ENCODE assay signal across 8 mouse cellular contexts in the genomic region with DNA sequence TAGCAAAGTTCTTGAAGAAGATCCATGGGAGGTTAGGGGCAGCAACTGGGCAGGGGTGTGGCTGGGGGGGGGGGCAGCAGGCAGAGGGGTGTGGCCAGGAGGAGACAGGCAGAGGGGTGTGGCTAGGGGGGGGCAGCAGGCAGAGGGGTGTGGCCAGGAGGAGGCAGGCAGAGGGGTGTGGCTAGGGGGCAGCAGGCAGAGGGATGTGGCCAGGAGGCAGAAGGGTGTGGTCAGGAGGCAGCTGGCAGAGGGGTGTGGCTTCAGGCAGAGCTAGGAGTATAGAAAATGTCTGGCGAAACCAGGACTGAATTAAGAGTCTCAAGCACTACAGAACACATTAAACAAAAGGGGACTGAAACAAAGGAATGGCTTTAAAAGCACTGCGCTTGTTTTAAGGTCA. TPM values are rescaled to one million over a fixed set of nuclear protein-coding genes. Genes with fewer than 3 reads are reported as not detected.
DNase-seq lines count a peak whose midpoint lies in the region; ATAC-seq and TF ChIP-seq lines count a peak whose summit lies in the region.

No protein-coding gene starts in this region.

- H3K9me3 ChIP-seq in forebrain, embryonic 11.5 days (ENCODE audit: control insufficient read depth, low read length) = no peaks in the 10 kb centered on the region
- no peaks in the 10 kb centered on the region for H3K9me3 ChIP-seq in forebrain, postnatal 0 days (ENCODE audit: low read length)
- no peaks in the 10 kb centered on the region for H3K9me3 ChIP-seq in liver, embryonic 12.5 days (replicated peaks)

- no peak for TF ChIP-seq CTCF in forebrain, postnatal 0 days (IDR thresholded peaks at IDR 0.05; ENCODE audit: low read depth)

- no peak overlapping the region for H3K27ac ChIP-seq in forebrain, embryonic 11.5 days (ENCODE audit: low read depth, low read length)
- H3K27ac ChIP-seq in forebrain, postnatal 0 days (ENCODE audit: low read depth, low read length) = no peak overlapping the region
- no peak overlapping the region for H3K27ac ChIP-seq in liver, embryonic 12.5 days

- H3K4me1 ChIP-seq in forebrain, embryonic 11.5 days (replicated peaks; ENCODE audit: control insufficient read depth, insufficient read depth, low read length) = no peaks in the 10 kb centered on the region
- H3K4me1 ChIP-seq in forebrain, postnatal 0 days (ENCODE audit: insufficient read depth) = no peaks in the 10 kb centered on the region
- peaks cover 18% of the 10 kb centered on the region for H3K4me1 ChIP-seq in liver, embryonic 12.5 days

- 13% methylated on average over 2 of the region's 2 CpGs for WGBS in forebrain, embryonic 11.5 days
- 14% methylated on average over 2 of the region's 2 CpGs for WGBS in forebrain, postnatal 0 days
- 14% methylated on average over 2 of the region's 2 CpGs for WGBS in liver, embryonic 12.5 days (ENCODE audit: insufficient replicate concordance)

- DNase-seq in forebrain, embryonic 11.5 days (ENCODE audit: low spot score) = peak; percentile 72
- DNase-seq in forebrain, postnatal 0 days = no peak
- peak; percentile 66 for DNase-seq in 3134 (ENCODE audit: extremely low read depth, insufficient read length, low spot score)
- DNase-seq in embryo, embryonic 10.5 days (ENCODE audit: low spot score) = peak; percentile 47
- no peak for DNase-seq in right cerebral cortex, postnatal 4 days
- DNase-seq in right cerebral cortex, postnatal 36 days (ENCODE audit: low spot score in 2 of 2) = no peak
- DNase-seq in left cerebral cortex, adult 11 months (ENCODE audit: low spot score) = no peak

- H3K36me3 ChIP-seq in forebrain, embryonic 11.5 days (ENCODE audit: control insufficient read depth, insufficient read depth, low read length) = no peaks in the 10 kb centered on the region
- no peaks in the 10 kb centered on the region for H3K36me3 ChIP-seq in forebrain, postnatal 0 days (ENCODE audit: insufficient read depth)
- no peaks in the 10 kb centered on the region for H3K36me3 ChIP-seq in liver, embryonic 12.5 days

- ATAC-seq in forebrain, embryonic 11.5 days (replicated peaks; ENCODE audit: low FRiP score) = peak; percentile 71
- ATAC-seq in forebrain, postnatal 0 days = no peak
- peak; percentile 88 for ATAC-seq in liver, embryonic 12.5 days

- H3K27me3 ChIP-seq in forebrain, embryonic 11.5 days (ENCODE audit: control insufficient read depth, insufficient read depth, low read length) = no peaks in the 10 kb centered on the region
- H3K27me3 ChIP-seq in forebrain, postnatal 0 days (ENCODE audit: insufficient read depth, low read length) = no peaks in the 10 kb centered on the region
- peaks cover 29% of the 10 kb centered on the region for H3K27me3 ChIP-seq in liver, embryonic 12.5 days (replicated peaks)

- H3K4me2 ChIP-seq in forebrain, embryonic 11.5 days (ENCODE audit: low read depth, low read length, severe bottlenecking) = no peak overlapping the region
- no peak overlapping the region for H3K4me2 ChIP-seq in forebrain, postnatal 0 days (ENCODE audit: low read depth)
- peak overlapping the region; percentile 30 for H3K4me2 ChIP-seq in liver, embryonic 12.5 days

- no peak overlapping the region for H3K9ac ChIP-seq in forebrain, embryonic 11.5 days (ENCODE audit: low read length)
- no peak overlapping the region for H3K9ac ChIP-seq in forebrain, postnatal 0 days
- H3K9ac ChIP-seq in liver, embryonic 12.5 days = no peak overlapping the region

- no peak overlapping the region for H3K4me3 ChIP-seq in forebrain, embryonic 11.5 days (ENCODE audit: low read depth, low read length)
- H3K4me3 ChIP-seq in forebrain, postnatal 0 days (ENCODE audit: low read depth, low read length) = no peak overlapping the region
- no peak overlapping the region for H3K4me3 ChIP-seq in liver, embryonic 12.5 days

RNA-seq across cellular contexts. Expression of a gene that starts 19.4 kb away (rescaled TPM):
- not detected in 2 replicates for polyA plus RNA-seq in forebrain, embryonic 11.5 days (2014; fragmentation: Nextera tagmentation; extraction: Ambion mirVana)
- total RNA-seq in forebrain, postnatal 0 days (2014; rRNA removed) = not detected in 2 replicates
- 0.10 and 0.11 TPM in 2 replicates for polyA plus RNA-seq in forebrain, postnatal 0 days (2015; fragmentation: Nextera tagmentation; extraction: Ambion mirVana)
- not detected in 2 replicates for polyA plus RNA-seq in liver, embryonic 12.5 days (2016; fragmentation: Nextera tagmentation; extraction: Ambion mirVana)

RNA-seq across cellular contexts. Expression of a gene that starts 20.5 kb away (rescaled TPM):
- 0.11 and 0.39 TPM in 2 replicates for polyA plus RNA-seq in forebrain, embryonic 11.5 days (2014; fragmentation: Nextera tagmentation; extraction: Ambion mirVana)
- total RNA-seq in forebrain, postnatal 0 days (2014; rRNA removed) = 0.92 and 1.7 TPM in 2 replicates
- polyA plus RNA-seq in forebrain, postnatal 0 days (2015; fragmentation: Nextera tagmentation; extraction: Ambion mirVana) = 0.29 and 0.53 TPM in 2 replicates
- not detected in 2 replicates for polyA plus RNA-seq in liver, embryonic 12.5 days (2016; fragmentation: Nextera tagmentation; extraction: Ambion mirVana)

Comparison
In these comparisons a context has a peak if more than half of its experiments do, and no peak if none do; other contexts are left out.
1. DNase-seq: peak in forebrain, embryonic 11.5 days (single experiment), 3134 (single experiment) and embryo, embryonic 10.5 days (single experiment); none in forebrain, postnatal 0 days (single experiment), right cerebral cortex, postnatal 4 days (single experiment), right cerebral cortex, postnatal 36 days (0 of 2) and left cerebral cortex, adult 11 months (single experiment).